Mouse (Mus musculus): ENCODE data around the gene Gm49318. TPM values are rescaled to one million over a fixed set of nuclear protein-coding genes. Genes with fewer than 3 reads are reported as not detected.

Gene Gm49318
- not detected in 2 replicates for polyA plus RNA-seq (2014; fragmentation: Nextera tagmentation; extraction: Ambion mirVana)

GRCm38 (mm10) chr9:22070791-22071573 is at the start of gene Gm49318, which contains the start of gene Zfp653:
Gene Gm49318, minus strand, starts transcription at chr9:22071259.
Gene Zfp653, minus strand, starts transcription at chr9:22071376.
- no peaks in the 10 kb centered on the region for H3K9me3 ChIP-seq (ENCODE audit: control insufficient read depth, low read length)
- H3K4me2 ChIP-seq (ENCODE audit: low read depth, low read length): peak within 1 kb of the TSS; percentile 52
- H3K36me3 ChIP-seq (ENCODE audit: control insufficient read depth, insufficient read depth, low read length): 0 out of 2 replicates have a peak, but pooled peaks cover 6% of the 10 kb centered on the region
- under 1% methylated on average over 83 of the region's 87 CpGs for WGBS
- H3K27ac ChIP-seq (ENCODE audit: low read depth, low read length): peak within 1 kb of the TSS; percentile 98
- no peaks in the 10 kb centered on the region for H3K27me3 ChIP-seq (ENCODE audit: control insufficient read depth, insufficient read depth, low read length)
- peaks cover 12% of the 10 kb centered on the region for H3K4me1 ChIP-seq (ENCODE audit: control insufficient read depth, insufficient read depth, low read length)
- H3K4me3 ChIP-seq (ENCODE audit: low read depth, low read length): peak within 1 kb of the TSS; percentile 83
- H3K9ac ChIP-seq (replicated peaks; ENCODE audit: low read depth, low read length): peak within 1 kb of the TSS; percentile 94
- ATAC-seq (ENCODE audit: low read depth): peak; percentile 98

- H3K4me3 ChIP-seq (ENCODE audit: low read depth, low read length): no peak overlapping the region
- ATAC-seq (ENCODE audit: low read depth): no peak
- H3K9me3 ChIP-seq (ENCODE audit: control insufficient read depth, low read length): no peaks in the 10 kb centered on the region
- peaks cover 11% of the 10 kb centered on the region for H3K4me1 ChIP-seq (ENCODE audit: control insufficient read depth, insufficient read depth, low read length)
- WGBS: 93% methylated on average over 4 of the region's 4 CpGs
- no peaks in the 10 kb centered on the region for H3K36me3 ChIP-seq (ENCODE audit: control insufficient read depth, insufficient read depth, low read length)
- H3K9ac ChIP-seq (replicated peaks; ENCODE audit: low read depth, low read length): no peak overlapping the region
- no peak overlapping the region for H3K4me2 ChIP-seq (ENCODE audit: low read depth, low read length)
- no peak overlapping the region for H3K27ac ChIP-seq (ENCODE audit: low read depth, low read length)
- no peaks in the 10 kb centered on the region for H3K27me3 ChIP-seq (ENCODE audit: control insufficient read depth, insufficient read depth, low read length)
These were observed 48.5 kb upstream of the Gm49318 start for GRCm38 (mm10) chr9:22119543-22119942.

- ATAC-seq (ENCODE audit: low read depth): no peak
These were observed 46.8 kb upstream of the Gm49318 start for GRCm38 (mm10) chr9:22117754-22118456.

GRCm38 (mm10) chr9:22116740-22117426 is 45.8 kb upstream of the Gm49318 start, which contains the start of gene Elof1:
Gene Elof1, minus strand, starts transcription at chr9:22117172.
- peak within 1 kb of the TSS; percentile 81 for H3K9ac ChIP-seq (replicated peaks; ENCODE audit: low read depth, low read length)
- ATAC-seq (ENCODE audit: low read depth): peak; percentile 96
- H3K9me3 ChIP-seq (ENCODE audit: control insufficient read depth, low read length): no peaks in the 10 kb centered on the region
- peak within 1 kb of the TSS; percentile 71 for H3K27ac ChIP-seq (ENCODE audit: low read depth, low read length)
- peaks cover 16% of the 10 kb centered on the region; the same call in 1 of the 2 replicates for H3K36me3 ChIP-seq (ENCODE audit: control insufficient read depth, insufficient read depth, low read length)
- H3K4me3 ChIP-seq (ENCODE audit: low read depth, low read length): peak within 1 kb of the TSS; percentile 91
- peaks cover 11% of the 10 kb centered on the region for H3K4me1 ChIP-seq (ENCODE audit: control insufficient read depth, insufficient read depth, low read length)
- H3K27me3 ChIP-seq (ENCODE audit: control insufficient read depth, insufficient read depth, low read length): no peaks in the 10 kb centered on the region
- WGBS: under 1% methylated on average over 51 of the region's 52 CpGs
- H3K4me2 ChIP-seq (ENCODE audit: low read depth, low read length): peak within 1 kb of the TSS; percentile 91

More at GRCm38 (mm10) chr9:22117754-22118456, 46.8 kb upstream of the Gm49318 start:
- H3K9ac ChIP-seq (replicated peaks; ENCODE audit: low read depth, low read length): no peak overlapping the region; the same call in 1 of the 2 replicates
- WGBS: 47% methylated on average over 10 of the region's 10 CpGs
- H3K4me2 ChIP-seq (ENCODE audit: low read depth, low read length): peak overlapping the region; percentile 91
- peak overlapping the region; percentile 91 for H3K4me3 ChIP-seq (ENCODE audit: low read depth, low read length)
- peaks cover 7% of the 10 kb centered on the region; the same call in 1 of the 2 replicates for H3K36me3 ChIP-seq (ENCODE audit: control insufficient read depth, insufficient read depth, low read length)
- H3K27ac ChIP-seq (ENCODE audit: low read depth, low read length): no peak overlapping the region
- peaks cover 11% of the 10 kb centered on the region for H3K4me1 ChIP-seq (ENCODE audit: control insufficient read depth, insufficient read depth, low read length)
- no peaks in the 10 kb centered on the region for H3K9me3 ChIP-seq (ENCODE audit: control insufficient read depth, low read length)
- no peaks in the 10 kb centered on the region for H3K27me3 ChIP-seq (ENCODE audit: control insufficient read depth, insufficient read depth, low read length)

GRCm38 (mm10) chr9:22116086-22116485 is 45.0 kb upstream of the Gm49318 start:
- no peak for ATAC-seq (ENCODE audit: low read depth)
- H3K4me3 ChIP-seq (ENCODE audit: low read depth, low read length): peak overlapping the region; percentile 91
- H3K36me3 ChIP-seq (ENCODE audit: control insufficient read depth, insufficient read depth, low read length): peaks cover 20% of the 10 kb centered on the region; the same call in 1 of the 2 replicates
- H3K9ac ChIP-seq (replicated peaks; ENCODE audit: low read depth, low read length): peak overlapping the region; percentile 81
- H3K27me3 ChIP-seq (ENCODE audit: control insufficient read depth, insufficient read depth, low read length): no peaks in the 10 kb centered on the region
- WGBS: 16% methylated on average over 15 of the region's 15 CpGs
- no peaks in the 10 kb centered on the region for H3K9me3 ChIP-seq (ENCODE audit: control insufficient read depth, low read length)
- peak overlapping the region; percentile 91 for H3K4me2 ChIP-seq (ENCODE audit: low read depth, low read length)
- H3K27ac ChIP-seq (ENCODE audit: low read depth, low read length): no peak overlapping the region
- H3K4me1 ChIP-seq (ENCODE audit: control insufficient read depth, insufficient read depth, low read length): peaks cover 11% of the 10 kb centered on the region

GRCm38 (mm10) chr9:22115635-22116034 is 44.6 kb upstream of the Gm49318 start:
- Histone ChIP-seq H3K27me3 (ENCODE audit: control insufficient read depth, insufficient read depth, low read length) (no peaks in the 10 kb centered on the region), H3K27ac (ENCODE audit: low read depth, low read length) (no peak overlapping the region), H3K9ac (replicated peaks; ENCODE audit: low read depth, low read length) (peak overlapping the region; percentile 81; the same call in 1 of the 2 replicates), H3K4me1 (ENCODE audit: control insufficient read depth, insufficient read depth, low read length) (peaks cover 11% of the 10 kb centered on the region), H3K4me2 (ENCODE audit: low read depth, low read length) (peak overlapping the region; percentile 91), H3K36me3 (ENCODE audit: control insufficient read depth, insufficient read depth, low read length) (peaks cover 20% of the 10 kb centered on the region; the same call in 1 of the 2 replicates), H3K9me3 (ENCODE audit: control insufficient read depth, low read length) (no peaks in the 10 kb centered on the region), H3K4me3 (ENCODE audit: low read depth, low read length) (peak overlapping the region; percentile 91)
- no peak for ATAC-seq (ENCODE audit: low read depth)
- WGBS: 83% methylated on average over 4 of the region's 4 CpGs

- WGBS: 84% methylated on average over 9 of the region's 9 CpGs
- H3K36me3 ChIP-seq (ENCODE audit: control insufficient read depth, insufficient read depth, low read length): peaks cover 22% of the 10 kb centered on the region
- H3K4me1 ChIP-seq (ENCODE audit: control insufficient read depth, insufficient read depth, low read length): no peaks in the 10 kb centered on the region
- no peak overlapping the region for H3K9ac ChIP-seq (replicated peaks; ENCODE audit: low read depth, low read length)
- H3K4me3 ChIP-seq (ENCODE audit: low read depth, low read length): no peak overlapping the region
- H3K4me2 ChIP-seq (ENCODE audit: low read depth, low read length): no peak overlapping the region
- no peak overlapping the region for H3K27ac ChIP-seq (ENCODE audit: low read depth, low read length)
- H3K27me3 ChIP-seq (ENCODE audit: control insufficient read depth, insufficient read depth, low read length): no peaks in the 10 kb centered on the region
- no peaks in the 10 kb centered on the region for H3K9me3 ChIP-seq (ENCODE audit: control insufficient read depth, low read length)
- ATAC-seq (ENCODE audit: low read depth): peak; percentile 21; the same call in 1 of the 2 replicates
These were observed 37.1 kb upstream of the Gm49318 start for GRCm38 (mm10) chr9:22108194-22108593.

- no peaks in the 10 kb centered on the region for H3K4me1 ChIP-seq (ENCODE audit: control insufficient read depth, insufficient read depth, low read length)
- no peak overlapping the region for H3K4me2 ChIP-seq (ENCODE audit: low read depth, low read length)
- peaks cover 20% of the 10 kb centered on the region for H3K27me3 ChIP-seq (ENCODE audit: control insufficient read depth, insufficient read depth, low read length)
- no peak overlapping the region for H3K9ac ChIP-seq (replicated peaks; ENCODE audit: low read depth, low read length)
- H3K36me3 ChIP-seq (ENCODE audit: control insufficient read depth, insufficient read depth, low read length): no peaks in the 10 kb centered on the region
- no peak for ATAC-seq (ENCODE audit: low read depth)
- no peak overlapping the region for H3K4me3 ChIP-seq (ENCODE audit: low read depth, low read length)
- H3K9me3 ChIP-seq (ENCODE audit: control insufficient read depth, low read length): no peaks in the 10 kb centered on the region
- 9% methylated on average over 17 of the region's 18 CpGs for WGBS
- H3K27ac ChIP-seq (ENCODE audit: low read depth, low read length): no peak overlapping the region
These were observed 28.9 kb upstream of the Gm49318 start for GRCm38 (mm10) chr9:22099922-22100321.
